In the genomic region with DNA sequence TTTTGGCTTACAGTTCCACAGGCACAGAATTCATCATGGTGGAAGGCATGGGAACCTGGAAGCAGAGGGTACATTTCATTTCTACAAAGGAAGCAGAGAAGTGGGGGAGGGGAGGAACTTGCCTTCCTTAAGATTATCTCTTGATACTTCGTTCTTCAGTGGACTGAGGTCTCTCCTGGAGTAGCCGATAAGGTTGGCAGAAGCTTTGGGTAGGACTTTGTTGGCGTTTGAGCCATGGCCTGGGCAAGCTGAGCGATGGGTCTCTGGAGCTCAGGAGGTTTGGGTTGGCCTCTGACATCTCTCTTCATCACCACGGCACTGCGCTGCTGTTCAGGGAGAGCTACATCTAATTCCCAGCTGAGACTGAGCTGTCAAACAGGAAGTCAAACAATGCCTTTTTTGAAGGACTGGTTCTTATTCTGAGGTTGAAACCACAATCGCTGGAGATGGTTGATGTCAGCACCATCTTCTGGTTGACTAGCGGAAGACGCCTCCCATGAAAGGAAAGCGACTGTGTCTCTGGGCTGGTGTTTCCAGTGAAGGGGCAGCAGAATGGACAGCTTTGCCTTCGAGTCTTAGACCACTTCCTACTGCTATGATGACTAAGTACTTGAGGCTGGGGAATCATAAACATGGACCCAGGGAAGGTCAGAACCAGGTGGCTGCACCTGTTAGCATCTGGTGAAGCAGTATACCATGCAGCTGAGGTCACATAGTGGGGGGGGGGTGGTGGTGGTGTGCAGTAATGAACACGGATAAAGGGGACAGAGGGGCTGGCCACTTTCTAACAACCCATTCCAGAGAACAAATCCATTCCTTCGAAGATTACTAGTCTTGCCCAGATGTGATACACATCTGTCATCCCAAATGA, we compare ENCODE assay signal across 11 mouse cellular contexts.
A peak's percentile ranks its signal among the peaks of the same experiment; 100 is the strongest.
DNase-seq lines count a peak whose midpoint lies in the region; ATAC-seq and TF ChIP-seq lines count a peak whose summit lies in the region.
"Had no signal": no experiment of that assay in that cellular context is flagged by ENCODE, and none has a peak within 500 bp of the region (broad histone marks: within the 10 kb centered on the region; RNA-seq: fewer than 3 reads in every experiment).

No protein-coding gene starts in this region.

- H3K9me3 ChIP-seq in hindbrain, embryonic 10.5 days = no peaks in the 10 kb centered on the region
- no peaks in the 10 kb centered on the region for H3K9me3 ChIP-seq in midbrain, embryonic 13.5 days

- no peak for ATAC-seq in midbrain, embryonic 13.5 days
- no peak for ATAC-seq in frontal cortex, adult (ENCODE audit: low TSS enrichment)

- peaks cover 14% of the 10 kb centered on the region for H3K4me1 ChIP-seq in thymus, adult 2 months (replicated peaks; ENCODE audit: control insufficient read depth, insufficient read depth, low read length)
- peaks cover 45% of the 10 kb centered on the region for H3K4me1 ChIP-seq in hindbrain, embryonic 10.5 days (replicated peaks)
- H3K4me1 ChIP-seq in midbrain, embryonic 13.5 days (replicated peaks) = peaks cover 33% of the 10 kb centered on the region

- no peak overlapping the region for H3K9ac ChIP-seq in midbrain, embryonic 13.5 days (replicated peaks)

- no peaks in the 10 kb centered on the region; the same call in 1 of the 2 replicates for H3K27me3 ChIP-seq in thymus, adult 2 months (ENCODE audit: control insufficient read depth, insufficient read depth, low read length)
- no peaks in the 10 kb centered on the region for H3K27me3 ChIP-seq in hindbrain, embryonic 10.5 days (ENCODE audit: insufficient read depth, poor library complexity, severe bottlenecking)
- H3K27me3 ChIP-seq in midbrain, embryonic 13.5 days = no peaks in the 10 kb centered on the region

- no peak overlapping the region for H3K27ac ChIP-seq in thymus, adult 2 months (ENCODE audit: control insufficient read depth, insufficient read depth, low read length)
- peak overlapping the region; percentile 82 for H3K27ac ChIP-seq in hindbrain, embryonic 10.5 days
- H3K27ac ChIP-seq in midbrain, embryonic 13.5 days = peak overlapping the region; percentile 95
- H3K27ac ChIP-seq: gastrocnemius, adult 2 months had no signal

- no peak overlapping the region for H3K4me3 ChIP-seq in thymus, adult 2 months (ENCODE audit: control insufficient read depth, insufficient read depth, low read length)
- no peak overlapping the region for H3K4me3 ChIP-seq in hindbrain, embryonic 10.5 days
- no peak overlapping the region for H3K4me3 ChIP-seq in midbrain, embryonic 13.5 days (replicated peaks)
- H3K4me3 ChIP-seq: gastrocnemius, adult 2 months had no signal

- no peak for TF ChIP-seq CTCF in thymus, adult 2 months (IDR thresholded peaks at IDR 0.05; ENCODE audit: borderline replicate concordance, control insufficient read depth, extremely low read depth, insufficient read depth, low read length, poor library complexity)

- H3K36me3 ChIP-seq in thymus, adult 2 months (ENCODE audit: control insufficient read depth, insufficient read depth, low read length) = no peaks in the 10 kb centered on the region
- H3K36me3 ChIP-seq in hindbrain, embryonic 10.5 days = no peaks in the 10 kb centered on the region
- no peaks in the 10 kb centered on the region for H3K36me3 ChIP-seq in midbrain, embryonic 13.5 days

- DNase-seq in thymus, adult 2 months = peak; percentile 14
- no peak for DNase-seq in thymus, adult 18-20 months
- no peak for DNase-seq in hindbrain, embryonic 10.5 days (ENCODE audit: low spot score)
- no peak for DNase-seq in left cerebral cortex, postnatal 25 days (ENCODE audit: low spot score in 2 of 2)
- DNase-seq in layer of hippocampus, adult 9-11 months = no peak
- DNase-seq in kidney, postnatal 10 days = no peak
- DNase-seq: gastrocnemius, adult 2 months; lung, postnatal 14 days; retina, postnatal 1 day had no signal

- no peak for TF ChIP-seq POLR2A in thymus, adult 2 months (IDR thresholded peaks at IDR 0.05; ENCODE audit: control insufficient read depth, extremely low read depth, insufficient read depth, low read length, poor library complexity)

- intact Hi-C loops in left cerebral cortex, postnatal 25 days (cut with DNase I) = no loop called here

- 22% methylated on average over 13 of the region's 13 CpGs for WGBS in thymus, adult 2 months
- 84% methylated on average over 13 of the region's 13 CpGs for WGBS in hindbrain, embryonic 10.5 days
- 84% methylated on average over 13 of the region's 13 CpGs for WGBS in midbrain, embryonic 13.5 days

- H3K4me2 ChIP-seq in midbrain, embryonic 13.5 days (replicated peaks) = no peak overlapping the region
